Mouse (Mus musculus) spleen, adult 2 months (tissue): ENCODE results near the gene Pde1a.

Experiments
- CTCF ChIP-seq: fragments of 200-500 bp; IDR thresholded peaks from 2 replicates; pipeline ENCODE4 v1.5.1; 2011; ENCODE audit warnings: mild to moderate bottlenecking, inconsistent platforms; ENCODE audit not compliant: insufficient read depth, insufficient read length, insufficient replicate concordance; ENCODE audit errors: extremely low read depth
- POLR2A ChIP-seq: fragments of 200-500 bp; IDR thresholded peaks from 2 replicates; pipeline ENCODE4 v1.6.1; 2011; ENCODE audit warnings: low read depth, low read length, inconsistent platforms

DNA sequence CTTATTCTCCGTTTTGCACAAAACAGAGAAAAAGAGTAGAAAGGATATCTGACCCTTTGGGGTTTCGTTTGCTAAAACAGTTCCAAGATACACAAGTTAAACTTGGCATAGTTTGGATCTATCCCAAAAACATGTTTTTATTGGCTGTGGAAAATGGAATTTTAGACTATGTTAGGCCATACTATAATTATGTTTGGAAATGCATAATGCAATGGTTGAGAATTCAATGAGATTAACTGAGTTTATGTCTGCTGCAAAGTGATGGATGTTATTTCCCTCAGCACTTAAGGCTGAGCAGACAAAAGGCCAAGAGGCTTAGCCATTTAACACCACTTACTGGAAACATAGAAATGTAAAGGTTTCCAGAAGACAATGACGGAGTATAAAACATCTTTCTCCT lies 75.2 kb downstream of the Pde1a start:
- no peak for TF ChIP-seq POLR2A
- no peak for TF ChIP-seq CTCF
